Mouse (Mus musculus) kidney, adult 9 months (tissue): ENCODE data around the gene Glyr1.

ENCODE experiments used
- DNase-seq: peaks from one replicate; pipeline ENCODE4 v3.0.0; 2022

Gene Glyr1

DNA sequence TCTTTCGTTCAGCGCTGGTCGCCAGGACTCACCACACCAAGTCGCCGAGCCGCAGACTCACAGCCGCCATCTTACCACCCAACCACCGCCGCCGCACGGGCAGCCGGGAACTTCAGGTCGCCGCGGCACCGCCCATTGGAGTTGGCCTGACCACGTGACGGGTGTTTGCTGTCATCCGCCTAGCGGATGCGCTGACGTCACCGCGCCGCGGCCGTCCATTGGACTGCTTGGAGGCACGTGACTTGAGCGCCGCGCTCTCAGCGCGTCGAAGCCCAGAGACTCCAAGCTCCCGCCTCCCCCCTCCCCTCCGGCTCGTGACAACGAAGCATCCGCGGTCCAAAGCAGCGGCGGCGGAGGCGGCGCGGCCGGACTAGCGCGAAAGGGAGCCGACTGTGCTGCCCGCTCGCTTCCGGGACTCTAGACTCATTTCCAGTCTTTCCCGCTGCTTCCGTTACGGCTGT lies at the start of gene Glyr1, which contains the start of gene Ubn1:
Gene Glyr1 (minus strand): TSS at position 90 of the 461 bp plus-strand sequence.
Gene Ubn1 (plus strand): TSS at position 284 of the 461 bp plus-strand sequence.
- peak; percentile 99 for DNase-seq

DNA sequence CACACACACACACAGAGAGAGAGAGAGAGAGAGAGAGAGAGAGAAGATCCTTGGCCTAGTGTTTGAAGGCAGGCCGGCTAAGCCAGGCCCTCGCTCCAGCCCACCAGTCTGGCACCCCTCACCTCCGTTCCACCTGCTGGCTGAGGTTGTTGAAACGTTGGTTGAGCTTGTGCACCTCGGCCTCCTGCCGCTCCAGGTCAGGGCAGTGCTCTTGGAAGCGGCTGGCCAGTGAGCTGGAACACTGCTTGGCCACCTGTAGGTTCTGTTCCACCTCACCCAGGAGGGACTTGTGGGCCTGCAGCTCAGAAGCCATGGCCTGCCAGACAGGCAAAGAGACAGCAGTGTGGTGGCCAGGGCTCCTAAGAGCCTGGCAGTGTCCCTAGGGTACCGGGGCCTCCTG lies 46.8 kb upstream of the Glyr1 start:
- DNase-seq = peak; percentile 39

DNA sequence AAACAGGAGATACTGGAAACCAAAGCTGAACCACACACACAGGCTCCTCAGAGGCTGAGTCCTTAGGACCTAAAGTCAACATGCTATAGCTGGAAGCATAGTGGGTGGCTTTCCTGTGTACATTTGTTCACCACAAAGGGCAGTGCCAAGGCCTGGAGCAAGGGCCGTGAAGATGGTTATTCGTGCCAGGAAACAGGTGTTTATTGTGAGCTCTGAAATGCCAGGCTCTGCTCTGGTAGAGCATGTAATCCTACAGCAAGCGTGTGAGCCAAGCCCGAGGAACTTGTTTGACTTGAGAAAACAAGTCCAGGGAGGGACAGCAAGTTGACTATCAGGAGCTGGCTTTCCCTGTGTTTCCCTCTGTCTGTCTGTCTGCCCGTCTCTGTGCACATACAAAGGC lies 43.6 kb upstream of the Glyr1 start:
- DNase-seq = peak; percentile 38

DNA sequence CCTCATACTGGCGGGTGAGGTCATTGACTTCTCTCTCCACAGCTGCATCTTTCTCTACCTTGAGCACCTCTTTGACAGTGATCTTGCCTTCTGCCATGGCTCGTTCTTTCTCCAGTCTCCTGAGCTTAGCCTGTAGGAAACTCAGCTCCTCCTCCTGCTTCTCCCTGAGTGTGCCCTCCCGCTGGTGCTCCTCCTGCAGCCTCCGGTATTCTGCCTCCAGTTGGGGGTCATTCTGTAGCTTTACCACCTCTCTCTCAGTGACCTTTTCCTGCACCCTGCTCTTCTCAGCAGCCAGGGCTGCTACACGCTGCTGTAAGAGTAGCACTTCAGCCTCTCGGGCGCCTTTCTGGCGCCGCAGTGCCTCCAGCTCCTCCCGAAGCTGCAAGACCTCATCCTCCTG lies 39.4 kb upstream of the Glyr1 start:
- no peak for DNase-seq

DNA sequence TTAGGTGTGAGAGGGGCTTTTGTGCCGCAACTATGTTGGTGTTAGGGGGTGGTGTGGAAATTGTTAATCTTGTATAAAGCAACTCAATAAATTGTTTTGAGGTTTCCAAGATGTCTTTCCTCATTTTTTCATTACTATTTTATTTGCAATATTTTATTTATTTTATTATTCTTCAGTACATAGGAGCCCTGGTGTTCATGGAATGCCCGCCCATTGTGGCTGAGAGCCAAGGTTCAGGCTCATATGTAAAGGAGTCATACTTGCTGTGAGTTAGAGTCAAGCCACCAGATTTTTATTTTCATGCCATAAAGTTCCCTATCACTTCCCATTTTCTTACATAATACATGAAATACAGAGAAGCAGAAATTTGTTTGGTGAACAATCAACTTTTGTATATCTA lies 36.5 kb upstream of the Glyr1 start:
- no peak for DNase-seq

DNA sequence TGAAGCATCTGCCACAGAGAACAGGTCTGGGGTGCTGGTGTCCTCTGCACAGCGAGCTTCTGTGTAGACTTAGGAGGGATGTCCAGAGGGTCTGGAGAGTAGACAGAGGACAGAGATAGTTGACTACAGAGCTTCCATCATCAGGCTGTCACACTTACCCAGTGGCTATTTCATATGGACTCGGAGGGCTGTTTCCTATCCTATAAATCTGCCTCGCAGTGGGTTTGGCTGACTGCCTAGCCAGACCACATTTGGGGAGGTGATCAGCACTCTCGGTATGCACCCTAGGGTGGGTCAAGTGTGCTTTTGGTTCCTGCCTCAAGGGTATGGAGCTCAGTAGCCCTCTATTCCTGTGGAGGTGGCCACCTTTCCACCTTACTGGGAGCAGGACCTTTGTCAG lies 35.5 kb upstream of the Glyr1 start:
- no peak for DNase-seq

DNA sequence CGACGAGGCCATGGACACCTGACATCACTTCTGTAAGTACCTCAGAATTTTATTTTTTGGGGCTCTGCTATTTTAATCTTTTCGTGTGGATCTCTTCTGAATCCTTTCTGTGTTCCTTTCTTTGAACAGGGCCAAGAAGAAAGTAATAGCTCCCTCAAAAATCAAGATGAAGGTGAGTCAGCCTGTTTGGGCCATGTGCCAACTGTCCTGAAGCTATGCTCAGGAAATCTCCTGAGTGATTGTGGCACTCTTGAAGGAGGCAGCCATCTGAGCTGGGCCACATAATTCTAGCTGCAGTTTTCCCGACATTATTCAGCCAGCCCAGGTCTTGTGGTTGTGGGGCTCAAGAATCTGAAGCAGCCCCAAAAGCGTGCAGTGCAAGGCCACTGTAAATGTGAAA lies 24.7 kb upstream of the Glyr1 start:
- no peak for DNase-seq

DNA sequence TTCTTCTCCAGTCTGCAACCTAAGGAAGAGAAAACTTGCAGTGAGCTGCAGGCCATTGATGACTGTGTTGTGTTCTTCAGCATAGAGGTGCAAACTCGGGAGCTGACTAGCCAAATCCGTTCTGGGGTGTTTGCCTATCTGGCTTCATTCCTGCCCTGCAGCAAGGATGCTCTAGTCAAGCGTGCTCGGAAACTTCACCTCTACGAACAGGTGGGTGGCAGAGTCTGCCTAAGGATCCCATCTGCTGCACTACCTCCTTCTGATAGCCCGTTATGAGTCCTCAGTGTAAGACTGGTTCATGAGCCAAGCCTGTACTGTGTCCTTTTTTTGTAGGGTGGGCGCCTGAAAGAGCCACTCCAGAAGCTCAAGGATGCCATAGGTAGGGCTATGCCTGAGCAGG lies 22.3 kb upstream of the Glyr1 start:
- DNase-seq = no peak

DNA sequence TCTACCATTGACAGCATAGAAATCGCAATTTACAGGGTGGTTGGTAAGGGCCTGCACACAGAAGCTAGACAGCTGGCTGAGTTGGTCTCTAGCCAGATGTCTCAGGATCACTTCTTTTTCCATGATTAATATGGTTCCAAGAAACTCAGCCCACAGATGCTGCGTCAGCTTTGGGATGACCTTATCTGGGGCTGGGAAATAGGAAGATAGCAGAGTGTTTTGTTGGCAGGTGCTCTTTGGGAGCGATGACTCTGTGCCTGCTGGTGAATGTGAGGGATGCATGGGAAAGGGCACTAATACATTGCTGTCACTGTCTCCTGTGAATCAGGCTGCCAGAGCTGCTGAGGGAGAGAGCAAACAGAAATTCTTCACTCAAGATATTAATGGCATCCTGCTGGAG lies 20.7 kb upstream of the Glyr1 start:
- no peak for DNase-seq

DNA sequence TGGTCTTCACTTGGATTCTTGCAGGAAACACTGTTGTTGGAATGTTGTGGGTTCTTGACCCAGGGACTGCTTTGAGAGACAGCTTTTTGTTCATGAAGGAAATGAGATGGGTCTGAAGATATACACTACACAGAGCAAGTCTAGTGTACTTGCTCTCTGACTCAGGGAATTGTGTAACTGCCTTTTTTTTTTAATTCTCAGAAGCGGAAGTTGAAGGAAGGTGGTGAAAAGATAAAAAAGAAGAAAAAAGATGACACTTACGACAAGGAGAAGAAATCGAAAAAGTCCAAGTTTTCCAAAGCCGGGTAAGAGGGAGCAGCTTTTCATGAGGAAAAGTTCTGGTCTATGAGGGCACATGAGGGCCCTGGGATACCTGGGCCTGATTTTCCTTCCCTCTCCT lies 13.8 kb upstream of the Glyr1 start:
- DNase-seq = no peak

DNA sequence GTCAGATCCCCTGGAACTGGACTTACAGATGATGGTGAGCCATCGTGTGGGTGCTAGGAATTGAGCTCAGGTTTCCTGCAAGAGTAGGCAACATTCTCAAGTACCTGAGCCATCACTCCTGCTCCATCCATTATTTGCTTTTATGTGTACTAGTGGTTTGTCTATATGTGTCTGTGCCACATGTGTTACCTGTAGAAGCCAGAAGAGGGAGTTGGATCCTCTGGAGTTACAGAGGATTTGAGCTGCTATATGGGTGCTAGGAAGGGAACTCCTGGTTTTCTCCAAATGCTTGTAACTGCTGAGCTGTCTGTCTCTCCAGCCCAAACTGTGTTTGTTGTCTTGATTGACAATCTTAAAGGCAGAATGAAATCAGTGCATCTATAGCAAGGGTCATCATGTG lies 8.5 kb upstream of the Glyr1 start:
- DNase-seq = peak; percentile 17

DNA sequence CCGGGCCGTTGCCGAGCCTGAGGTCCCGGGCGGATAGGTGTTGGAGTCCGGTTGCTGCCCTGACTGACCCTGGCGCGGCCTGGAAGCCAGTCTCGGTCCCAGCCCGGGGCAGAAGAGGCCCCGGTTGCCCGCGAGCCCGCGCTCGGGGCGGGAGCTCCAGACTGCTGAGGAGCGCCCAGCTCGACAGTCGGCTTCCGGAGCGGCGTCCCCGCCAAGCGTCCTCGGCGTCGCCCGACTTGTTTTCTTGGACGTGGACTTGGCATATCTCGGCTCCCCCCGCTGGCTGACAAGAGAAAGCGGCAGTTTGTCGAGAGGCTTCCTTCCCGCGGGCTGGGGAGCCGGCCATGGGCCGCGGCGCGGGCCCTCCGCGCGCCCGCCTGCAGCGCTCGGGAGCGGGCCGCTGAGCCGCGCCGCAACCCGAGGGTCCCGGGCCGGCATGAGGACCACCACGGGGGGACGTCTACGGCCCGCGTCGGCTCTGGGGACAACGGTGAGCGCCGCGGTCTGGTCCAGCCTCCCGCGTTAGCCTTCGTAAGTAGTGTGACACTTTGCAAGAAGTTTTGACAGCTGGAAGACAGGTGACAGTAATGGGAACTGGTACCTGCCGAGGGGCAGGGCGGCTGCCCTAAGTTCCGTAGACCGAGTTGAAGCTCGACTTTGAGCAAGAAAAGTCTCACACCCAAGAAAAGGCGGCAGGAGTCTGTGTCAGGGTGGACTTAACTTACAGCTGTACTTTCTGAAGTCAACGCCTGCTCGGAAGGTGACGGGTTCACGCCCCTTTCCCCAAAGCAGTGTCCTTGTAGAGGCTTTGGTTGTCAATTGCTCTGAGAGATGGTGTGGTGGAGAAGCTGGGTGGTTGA lies 818 bp upstream of the Glyr1 start:
- DNase-seq = peak; percentile 81

DNA sequence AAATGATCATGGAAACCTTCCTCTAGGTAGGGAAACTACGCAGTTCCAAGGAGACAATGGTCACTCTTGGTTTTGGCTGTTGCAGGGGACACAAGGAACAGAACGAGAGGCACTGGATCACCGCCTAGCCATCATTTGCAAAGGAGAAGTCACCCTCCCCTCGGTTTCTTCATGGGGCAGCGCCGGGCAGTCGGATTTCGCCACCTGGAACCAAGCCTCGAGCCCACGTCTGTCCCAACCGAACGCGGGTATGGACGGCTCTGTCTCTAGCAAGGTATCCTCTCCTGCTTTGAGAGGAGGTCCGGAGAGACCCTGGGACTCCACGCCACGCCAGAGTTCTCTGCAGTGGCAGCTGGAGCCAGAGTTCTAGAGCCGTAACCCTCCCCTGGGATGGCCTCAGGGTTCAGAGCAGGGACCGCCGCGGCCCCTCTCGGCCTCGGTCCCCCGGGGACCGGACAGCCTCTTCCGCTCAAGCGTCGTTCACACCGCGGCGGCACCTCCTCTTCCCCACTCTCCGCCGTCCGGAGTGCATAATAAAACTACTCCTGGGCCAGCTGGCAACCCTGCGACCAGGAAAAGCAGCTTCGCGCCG lies 385 bp downstream of the Glyr1 start:
- peak; percentile 10 for DNase-seq

DNA sequence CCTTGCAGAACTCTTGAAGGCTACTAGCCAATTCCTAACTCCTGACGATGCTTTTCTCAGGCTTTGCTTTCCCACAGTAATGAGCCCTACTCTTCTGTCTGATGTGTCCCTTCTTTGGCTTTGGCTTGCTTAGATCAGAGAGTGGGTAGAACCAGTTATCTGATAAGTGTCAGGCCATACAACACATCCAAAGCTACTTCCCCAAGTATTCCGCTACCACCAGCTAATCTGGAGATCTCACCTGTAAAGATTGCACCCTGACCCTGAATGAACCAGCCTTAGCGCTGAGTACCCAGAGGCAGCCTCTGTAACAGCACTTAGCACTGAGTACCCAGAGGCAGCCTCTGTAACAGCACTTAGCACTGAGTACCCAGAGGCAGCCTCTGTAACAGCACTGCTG lies 4.3 kb downstream of the Glyr1 start:
- no peak for DNase-seq

DNA sequence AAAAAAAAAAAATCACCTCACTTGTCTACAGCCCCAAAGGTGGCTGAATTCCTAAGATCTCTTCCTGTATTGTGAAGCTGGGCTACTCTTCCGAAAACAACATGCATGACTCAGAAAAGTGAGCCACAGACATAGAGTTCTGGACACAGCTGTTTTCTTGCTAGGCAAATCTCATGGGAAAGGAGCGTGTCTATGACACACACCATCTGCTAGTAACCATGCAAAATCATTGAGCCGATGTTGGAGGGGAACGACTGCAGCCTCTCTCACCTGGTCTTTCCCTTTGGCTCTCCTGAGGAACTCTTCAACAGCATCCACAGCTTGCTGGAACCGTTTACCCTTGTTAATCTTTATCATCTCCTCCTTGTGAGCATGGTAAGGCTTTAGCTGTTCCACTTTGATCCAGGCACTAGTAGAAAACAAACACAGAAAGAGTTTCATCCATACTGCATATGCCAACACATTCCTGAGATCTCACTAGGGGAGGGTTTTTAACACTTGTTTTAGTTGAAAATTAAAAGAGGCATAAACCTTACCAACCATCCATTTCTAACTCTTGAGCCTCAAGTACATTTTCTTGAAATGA lies 12.9 kb downstream of the Glyr1 start:
- DNase-seq = peak; percentile 34

DNA sequence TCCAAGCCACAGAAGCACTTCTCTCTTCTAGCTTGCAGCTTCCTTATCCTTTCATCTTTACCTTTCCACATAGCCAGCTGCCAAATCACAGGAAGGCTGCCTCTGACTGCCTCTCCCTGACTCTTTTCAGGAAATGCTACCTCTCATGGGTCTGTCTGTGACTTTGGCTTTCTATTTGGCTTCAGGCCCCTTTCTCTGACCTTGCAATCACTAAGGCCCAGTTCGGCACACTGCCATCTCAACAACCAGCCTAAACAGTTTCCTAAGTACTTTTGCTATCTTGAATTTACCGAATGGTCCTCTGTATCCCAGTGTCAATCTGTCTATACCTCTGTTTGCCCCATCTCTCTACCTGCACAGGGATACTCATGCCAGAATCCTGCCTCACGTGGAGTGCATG lies 14.1 kb downstream of the Glyr1 start:
- DNase-seq = no peak

DNA sequence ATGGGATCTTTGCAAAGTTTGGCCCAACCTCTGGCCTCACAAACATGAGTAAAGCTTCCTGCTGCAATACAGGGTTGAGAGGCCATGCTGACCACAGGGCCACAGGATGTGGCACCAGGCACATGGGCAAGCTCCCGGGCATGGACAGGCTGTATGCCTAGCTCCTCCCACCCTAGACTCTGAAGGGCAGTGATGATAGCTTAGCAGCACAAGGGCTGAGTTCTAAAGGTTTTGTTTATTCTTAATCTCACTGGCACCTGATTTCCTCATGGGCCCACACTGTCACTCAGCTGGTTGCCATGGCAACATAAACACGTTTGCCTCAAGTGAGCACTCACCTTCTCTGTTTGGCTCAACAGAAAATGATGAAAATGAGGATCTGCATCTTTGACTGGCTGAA lies 19.8 kb downstream of the Glyr1 start:
- DNase-seq = no peak

DNA sequence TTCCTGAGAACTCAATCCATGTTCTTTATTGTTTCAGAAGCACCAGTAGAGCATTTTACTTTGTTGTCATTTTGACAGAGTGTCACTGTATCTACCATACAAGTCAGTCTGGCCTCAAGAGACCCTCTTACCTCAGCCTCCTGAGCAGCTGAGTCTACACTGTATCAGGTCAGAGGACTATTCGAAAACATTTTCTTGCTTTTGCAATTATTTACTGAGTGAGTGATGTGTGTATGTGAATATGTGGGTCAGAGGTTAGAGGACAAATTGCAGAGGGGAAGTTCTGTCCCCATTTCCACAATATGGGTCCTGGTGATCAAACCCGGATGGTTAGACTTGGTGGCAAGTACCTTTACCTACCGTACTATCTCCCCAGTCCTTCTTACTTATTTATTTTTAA lies 25.6 kb downstream of the Glyr1 start:
- DNase-seq = no peak

DNA sequence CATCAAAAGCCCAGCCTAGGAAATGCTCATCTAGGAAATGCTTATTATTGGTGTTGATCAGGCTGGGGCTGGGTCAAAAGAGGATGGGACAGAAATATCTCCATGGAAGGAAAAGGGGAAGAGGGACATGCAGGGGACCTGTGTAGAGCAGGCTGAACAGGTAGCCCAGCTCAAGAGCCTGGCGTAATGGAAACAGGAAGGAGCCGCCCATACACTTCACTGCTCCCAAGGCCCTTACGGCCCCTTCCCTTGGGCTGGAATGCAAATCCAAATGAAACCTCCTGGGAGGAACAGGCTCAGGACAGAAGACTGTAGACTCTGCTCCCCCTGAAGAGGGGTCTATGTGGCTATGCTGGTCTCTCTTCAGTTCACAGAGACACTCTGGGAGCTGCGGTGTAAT lies 35.1 kb downstream of the Glyr1 start:
- DNase-seq = no peak

DNA sequence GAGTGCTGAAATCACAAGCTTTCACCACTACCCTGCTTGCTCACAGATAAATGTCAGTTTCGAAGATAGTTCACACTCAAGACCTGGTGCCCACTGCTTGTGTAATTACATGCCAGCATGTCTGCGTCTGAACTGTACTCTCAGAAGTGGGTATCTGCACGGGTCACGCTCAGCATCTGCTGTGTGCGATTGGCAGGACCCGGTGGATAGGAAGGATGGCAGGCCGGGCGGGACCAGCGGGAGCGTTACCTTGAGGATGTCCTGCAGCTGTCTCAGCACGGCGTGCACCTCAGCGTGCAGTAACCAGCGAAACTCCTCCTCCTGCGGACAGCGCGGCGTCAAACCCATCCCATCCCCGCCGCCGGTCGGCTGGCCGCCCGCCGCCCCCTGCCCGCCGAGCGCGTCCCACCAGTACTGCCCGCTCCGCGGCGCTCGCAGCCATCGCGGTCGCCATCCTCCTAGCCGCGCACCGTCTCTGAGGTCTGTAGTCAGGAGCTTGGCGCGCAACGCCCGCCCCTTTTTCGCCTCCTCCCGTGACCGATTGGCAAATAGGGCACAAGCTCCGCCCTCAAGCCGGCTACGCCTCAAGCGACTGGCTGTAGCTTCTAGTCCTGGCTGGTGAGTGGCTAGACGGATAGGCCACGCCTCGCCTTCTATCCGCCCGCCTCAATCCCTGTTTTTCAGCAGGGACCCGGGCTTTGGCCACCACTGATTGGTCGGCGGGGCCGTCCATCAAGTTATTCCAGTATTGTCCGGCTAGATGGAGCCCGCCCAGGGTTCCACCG lies 36.4 kb downstream of the Glyr1 start, which contains the start of gene Rogdi:
Gene Rogdi (minus strand): TSS at position 500 of the 785 bp plus-strand sequence.
- peak; percentile 100 for DNase-seq

DNA sequence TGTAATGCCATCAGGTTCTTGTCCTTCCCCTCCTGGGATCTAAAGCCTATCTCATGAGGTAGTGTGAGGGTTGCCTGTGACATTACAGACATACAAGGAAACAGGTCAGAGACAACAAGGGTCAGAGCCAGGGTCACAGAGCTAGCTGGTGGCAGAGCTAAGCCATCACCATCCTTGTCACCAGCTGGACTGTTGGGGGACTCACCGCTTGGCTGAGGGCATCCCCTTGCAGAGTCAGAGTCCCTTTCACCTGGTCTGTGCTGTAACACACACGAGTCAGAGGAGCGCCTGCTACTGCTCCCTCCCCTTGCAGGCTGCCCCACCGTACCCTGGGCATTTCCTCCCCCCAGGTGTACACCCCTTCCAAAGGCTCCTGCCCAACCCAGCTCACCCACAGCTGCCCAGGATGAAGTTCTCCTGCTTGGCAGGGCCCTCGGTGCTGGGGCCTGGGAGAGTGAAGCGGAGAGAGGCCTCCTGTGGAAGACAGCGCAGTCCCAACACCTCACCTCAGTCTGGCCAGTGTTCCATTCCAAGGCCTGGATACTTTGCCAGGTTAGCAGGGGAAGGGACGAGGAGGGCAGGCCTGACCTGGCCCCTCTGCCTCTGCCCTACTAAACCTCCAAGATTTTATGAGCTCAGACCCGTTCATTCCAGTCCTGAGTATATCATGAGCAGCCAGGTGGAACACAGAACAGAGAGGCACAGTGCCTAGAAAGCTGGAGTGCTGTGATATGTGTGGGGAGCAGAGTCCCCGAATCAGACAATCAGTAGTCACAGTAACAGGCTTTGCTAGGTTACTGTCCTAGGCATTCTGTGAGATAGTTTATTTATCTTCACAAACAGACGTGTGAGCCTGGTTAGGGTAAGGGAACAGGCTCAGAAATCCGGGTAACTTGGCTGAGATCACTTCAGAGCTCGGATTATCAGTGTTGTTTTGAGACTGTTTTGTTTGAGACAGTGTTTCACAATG lies 37.3 kb downstream of the Glyr1 start:
- DNase-seq = peak; percentile 77

DNA sequence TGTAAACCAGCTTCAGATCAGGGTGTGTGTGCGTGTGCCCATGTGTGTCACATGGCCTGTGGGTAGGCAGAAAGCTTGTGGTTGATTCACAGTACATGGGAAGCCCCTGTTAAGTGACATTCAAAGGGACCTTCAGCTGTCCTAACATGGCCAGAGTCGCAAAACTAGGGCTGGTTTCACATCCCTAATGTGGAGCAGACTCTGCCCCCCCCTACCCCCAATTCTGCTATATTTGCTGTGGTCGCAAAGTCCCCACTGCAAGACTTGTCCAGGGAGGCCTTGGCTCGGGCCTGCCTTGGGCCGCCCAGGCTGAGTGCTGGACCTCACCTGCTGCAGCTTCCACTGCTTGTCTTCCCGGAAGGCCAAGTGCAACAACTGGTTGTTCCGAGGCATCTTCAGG lies 38.4 kb downstream of the Glyr1 start:
- DNase-seq = no peak
